Mouse (Mus musculus) lung, postnatal 25 days (tissue): ENCODE results near the gene Ppm1n.

Source experiments
- DNase-seq: peaks from one replicate; pipeline ENCODE4 v3.0.0; 2022; ENCODE audit warnings: low spot score

The Ppm1n gene

GRCm38 (mm10) chr7:19279581-19280114 lies at the start of gene Ppm1n:
Gene Ppm1n, minus strand, starts transcription at chr7:19280064.
- DNase-seq, result no peak

- no peak for DNase-seq
Observed at GRCm38 (mm10) chr7:19328425-19328824, 48.6 kb upstream of the Ppm1n start.

- DNase-seq, result no peak
Observed at GRCm38 (mm10) chr7:19327782-19328181, 47.9 kb upstream of the Ppm1n start.

GRCm38 (mm10) chr7:19327128-19327527 lies 47.3 kb upstream of the Ppm1n start:
- DNase-seq, result peak; percentile 96

- DNase-seq, result peak; percentile 93
Observed at GRCm38 (mm10) chr7:19326359-19326758, 46.5 kb upstream of the Ppm1n start.

GRCm38 (mm10) chr7:19325262-19326199 lies 45.7 kb upstream of the Ppm1n start:
- DNase-seq, result no peak

- DNase-seq, result no peak
Observed at GRCm38 (mm10) chr7:19324221-19324620, 44.4 kb upstream of the Ppm1n start.

GRCm38 (mm10) chr7:19322489-19322888 lies 42.6 kb upstream of the Ppm1n start:
- no peak for DNase-seq

GRCm38 (mm10) chr7:19321464-19321863 lies 41.6 kb upstream of the Ppm1n start:
- DNase-seq, result peak; percentile 64

- DNase-seq, result no peak
Observed at GRCm38 (mm10) chr7:19320637-19321036, 40.8 kb upstream of the Ppm1n start.

GRCm38 (mm10) chr7:19319906-19320305 lies 40.0 kb upstream of the Ppm1n start:
- DNase-seq, result peak; percentile 98

GRCm38 (mm10) chr7:19319458-19319857 lies 39.6 kb upstream of the Ppm1n start:
- DNase-seq, result no peak

- no peak for DNase-seq
Observed at GRCm38 (mm10) chr7:19318676-19319075, 38.8 kb upstream of the Ppm1n start.

GRCm38 (mm10) chr7:19318201-19318600 lies 38.3 kb upstream of the Ppm1n start:
- no peak for DNase-seq

GRCm38 (mm10) chr7:19316451-19317161 lies 36.7 kb upstream of the Ppm1n start:
- peak; percentile 63 for DNase-seq

GRCm38 (mm10) chr7:19314033-19314432 lies 34.2 kb upstream of the Ppm1n start:
- no peak for DNase-seq

GRCm38 (mm10) chr7:19311991-19312390 lies 32.1 kb upstream of the Ppm1n start:
- DNase-seq, result no peak

GRCm38 (mm10) chr7:19309884-19310641 lies 30.2 kb upstream of the Ppm1n start, which contains the start of gene Fosb:
Gene Fosb, minus strand, starts transcription at chr7:19310051.
- peak; percentile 97 for DNase-seq

- DNase-seq, result no peak
Observed at GRCm38 (mm10) chr7:19309278-19309883, 29.5 kb upstream of the Ppm1n start.

GRCm38 (mm10) chr7:19308454-19309277 lies 28.8 kb upstream of the Ppm1n start:
- peak; percentile 97 for DNase-seq
